Mouse (Mus musculus): ENCODE measurements around the gene Gm3095. TPM values are rescaled to one million over a fixed set of nuclear protein-coding genes. Genes with fewer than 3 reads are reported as not detected.
"Not testable (repeated sequence)": the region's sequence is repeated elsewhere in the genome, so short reads cannot be mapped to it uniquely, and the experiment has no call there.

Gm3095 gene
- not detected for total RNA-seq (2021)

DNA sequence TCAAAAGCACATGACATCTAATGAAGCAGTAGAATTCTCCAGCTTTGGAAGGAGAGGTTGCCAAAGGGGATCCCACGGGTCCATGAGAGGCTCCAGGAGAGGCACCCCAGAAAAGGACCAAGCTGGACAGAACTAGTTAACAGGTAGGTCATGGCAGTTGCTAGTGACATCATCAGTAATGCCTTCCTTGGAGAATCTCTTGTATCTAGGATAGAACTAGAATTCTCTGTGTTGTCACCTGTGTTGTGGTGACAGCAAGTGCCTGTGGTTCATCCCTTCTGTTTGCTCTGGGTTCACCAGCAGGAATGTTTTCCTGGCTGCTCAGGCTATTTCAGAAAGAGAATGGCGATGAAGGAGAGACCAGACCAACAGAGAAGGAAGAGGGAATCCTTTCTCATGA, at the start of gene Gm3095:
Gm3095 (plus strand) TSS at position 301 of the 400 bp plus-strand sequence.
- intact Hi-C loops (cut with DNase I); DNase-seq: not testable (repeated sequence)

DNA sequence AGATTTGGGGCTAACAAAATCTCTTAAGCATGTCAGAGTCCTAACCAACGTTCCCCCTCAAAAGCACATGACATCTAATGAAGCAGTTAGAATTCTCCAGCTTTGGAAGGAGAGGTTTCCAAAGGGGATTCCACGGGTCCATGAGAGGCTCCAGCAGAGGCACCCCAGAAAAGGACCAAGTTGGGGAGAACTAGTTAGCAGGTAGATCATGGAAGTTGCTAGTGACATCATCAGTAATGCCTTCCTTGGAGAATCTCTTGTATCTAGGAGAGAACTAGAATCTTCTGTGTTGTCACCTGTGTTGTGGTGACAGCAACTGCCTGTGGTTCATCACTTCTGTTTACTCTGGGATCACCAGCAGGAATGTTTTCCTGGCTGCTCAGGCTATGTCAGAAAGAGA, 31.9 kb upstream of the Gm3095 start, which contains the start of gene Gm3029:
Gm3029 (plus strand) TSS at position 301 of the 400 bp plus-strand sequence.
- DNase-seq; intact Hi-C loops (cut with DNase I): not testable (repeated sequence)

DNA sequence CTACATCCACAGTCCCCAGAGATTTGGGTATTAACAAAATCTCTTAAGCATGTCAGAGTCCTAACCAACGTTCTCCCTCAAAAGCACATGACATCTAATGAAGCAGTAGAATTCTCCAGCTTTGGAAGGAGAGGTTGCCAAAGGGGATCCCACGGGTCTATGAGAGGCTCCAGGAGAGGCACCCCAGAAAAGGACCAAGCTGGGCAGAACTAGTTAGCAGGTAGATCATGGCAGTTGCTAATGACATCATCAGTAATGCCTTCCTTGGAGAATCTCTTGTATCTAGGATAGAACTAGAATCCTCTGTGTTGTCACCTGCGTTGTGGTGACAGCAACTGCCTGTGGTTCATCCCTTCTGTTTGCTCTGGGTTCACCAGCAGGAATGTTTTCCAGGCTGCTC, 34.7 kb downstream of the Gm3095 start, which contains the start of gene Gm3099:
Gm3099 (plus strand) TSS at position 301 of the 400 bp plus-strand sequence.
- DNase-seq; intact Hi-C loops (cut with DNase I): not testable (repeated sequence)

Other genes with a start within 250 kb of the Gm3095 start
- under 1 TPM; 0.30 to 0.64 TPM for gene Gm3002, start 153.5 kb upstream of the Gm3095 start, total RNA-seq (2021)
- under 1 TPM; 0.27 to 0.28 TPM for gene Gm3033, start 117.3 kb upstream of the Gm3095 start, total RNA-seq (2021)
- not detected for gene Gm2916, start 79.4 kb upstream of the Gm3095 start, total RNA-seq (2021)
- gene Gm3029, start 31.8 kb upstream of the Gm3095 start, total RNA-seq (2021) = not detected
- gene Gm3099, start 34.8 kb downstream of the Gm3095 start, total RNA-seq (2021) = not detected
- gene Gm5796, start 60.4 kb downstream of the Gm3095 start, total RNA-seq (2021) = 1 to 10 TPM in 1 of 2 experiments, under 1 TPM in 1; 0.28 to 1.2 TPM
- under 1 TPM in 1 of 2 experiments, not detected in 1; 0.16 TPM for gene Gm3115, start 120.6 kb downstream of the Gm3095 start, total RNA-seq (2021)
- gene Gm8108, start 147.0 kb downstream of the Gm3095 start, total RNA-seq (2021) = under 1 TPM; 0.16 to 0.78 TPM
- not detected for gene Gm3127, start 201.5 kb downstream of the Gm3095 start, total RNA-seq (2021)
- under 1 TPM in 1 of 2 experiments, not detected in 1; 0.17 TPM for gene Gm2974, start 219.0 kb downstream of the Gm3095 start, total RNA-seq (2021)

All from heart, postnatal 36 days (tissue).